Mouse (Mus musculus) right cerebral cortex, adult 2 months (tissue): Measurements from ENCODE around the gene Atxn7l3.
A peak's percentile ranks its signal among the peaks of the same experiment; 100 is the strongest.

Source experiments
- DNase-seq, 2 experiments: peaks; one replicate each; pipeline ENCODE4 v3.0.0; 2021 to 2022; ENCODE audit warnings: low spot score in 2 of 2

The Atxn7l3 gene

DNA sequence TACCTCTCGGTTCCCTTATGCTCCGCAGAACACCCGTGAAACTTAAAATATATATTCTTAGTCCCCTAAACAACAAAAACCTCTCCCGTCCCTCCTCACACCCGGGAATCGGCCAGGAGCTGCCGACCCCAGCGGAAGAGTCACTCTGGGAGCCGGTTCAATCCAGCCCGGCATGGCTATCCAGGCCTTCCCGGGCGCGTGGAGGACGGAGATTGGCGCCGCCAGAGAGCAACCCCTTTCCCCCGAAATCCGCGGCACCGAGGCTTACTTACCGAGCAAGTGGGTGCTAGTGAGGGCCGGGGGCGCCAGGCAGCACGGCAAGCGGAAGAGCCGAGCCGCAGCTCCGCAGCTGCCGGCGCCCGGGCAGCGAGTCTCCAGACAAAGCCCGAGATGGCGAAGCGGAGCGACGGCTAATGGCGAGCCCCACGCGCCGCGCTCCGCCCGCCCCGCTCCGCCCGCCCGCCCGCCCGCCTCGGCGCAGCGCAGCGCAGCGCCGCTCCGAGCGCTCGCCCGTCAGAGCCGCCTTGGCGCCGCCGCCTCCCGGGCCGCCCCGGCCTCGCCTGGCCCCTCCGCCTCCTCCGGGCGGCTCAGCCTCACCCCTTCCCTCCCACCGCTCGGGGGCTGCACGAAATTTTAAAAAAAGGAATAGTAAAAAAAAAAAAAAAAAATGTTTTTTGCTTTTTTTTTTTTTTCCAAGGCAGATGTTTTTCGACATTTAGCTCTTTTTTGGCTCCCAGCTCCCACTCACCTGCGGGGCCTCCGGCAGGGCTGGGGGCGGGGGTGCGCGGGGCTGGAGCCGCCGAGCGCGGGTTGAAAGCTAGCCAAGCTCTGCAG lies 22.4 kb upstream of the Atxn7l3 start:
- peak; percentile 43 to 62 for DNase-seq

DNA sequence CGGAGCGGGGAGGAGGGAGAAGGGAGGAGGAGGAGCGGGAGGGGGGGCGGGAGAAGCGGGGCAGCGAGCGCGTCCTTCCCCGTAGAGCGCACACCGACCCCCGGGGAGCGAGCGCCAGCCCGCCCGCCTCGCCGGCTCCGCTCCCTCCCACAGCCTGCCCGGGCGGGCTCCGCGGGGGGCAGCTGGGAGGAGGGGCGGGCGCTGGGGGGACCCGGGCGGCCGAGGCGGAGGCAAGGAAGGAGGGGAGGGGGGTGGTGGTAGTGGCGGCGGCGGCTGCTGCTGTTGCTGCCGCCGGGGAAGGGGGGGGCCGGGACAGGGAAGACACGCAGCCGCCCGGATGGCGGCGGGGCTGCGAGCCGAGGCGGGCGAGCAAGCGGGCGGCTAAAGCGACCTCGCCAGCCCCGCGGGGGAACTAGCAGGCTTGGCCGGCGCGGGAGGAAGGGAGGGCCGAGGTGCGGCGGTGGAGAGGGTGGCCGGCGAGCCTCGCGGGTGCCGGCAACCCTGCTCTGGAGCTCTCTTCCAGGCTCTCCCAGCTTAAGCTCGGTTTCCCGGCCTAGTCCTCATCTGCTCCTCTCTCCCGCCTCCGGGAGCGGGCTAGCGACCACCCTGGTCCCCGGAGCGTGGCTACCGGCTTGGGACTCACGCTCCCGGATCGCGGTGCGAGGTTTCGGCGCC lies 21.6 kb upstream of the Atxn7l3 start:
- peak in 1 of 2 experiments; percentile 40 for DNase-seq

GRCm38 (mm10) chr11:102317298-102317900 lies 21.0 kb upstream of the Atxn7l3 start:
- DNase-seq: peak; percentile 44 to 53

DNA sequence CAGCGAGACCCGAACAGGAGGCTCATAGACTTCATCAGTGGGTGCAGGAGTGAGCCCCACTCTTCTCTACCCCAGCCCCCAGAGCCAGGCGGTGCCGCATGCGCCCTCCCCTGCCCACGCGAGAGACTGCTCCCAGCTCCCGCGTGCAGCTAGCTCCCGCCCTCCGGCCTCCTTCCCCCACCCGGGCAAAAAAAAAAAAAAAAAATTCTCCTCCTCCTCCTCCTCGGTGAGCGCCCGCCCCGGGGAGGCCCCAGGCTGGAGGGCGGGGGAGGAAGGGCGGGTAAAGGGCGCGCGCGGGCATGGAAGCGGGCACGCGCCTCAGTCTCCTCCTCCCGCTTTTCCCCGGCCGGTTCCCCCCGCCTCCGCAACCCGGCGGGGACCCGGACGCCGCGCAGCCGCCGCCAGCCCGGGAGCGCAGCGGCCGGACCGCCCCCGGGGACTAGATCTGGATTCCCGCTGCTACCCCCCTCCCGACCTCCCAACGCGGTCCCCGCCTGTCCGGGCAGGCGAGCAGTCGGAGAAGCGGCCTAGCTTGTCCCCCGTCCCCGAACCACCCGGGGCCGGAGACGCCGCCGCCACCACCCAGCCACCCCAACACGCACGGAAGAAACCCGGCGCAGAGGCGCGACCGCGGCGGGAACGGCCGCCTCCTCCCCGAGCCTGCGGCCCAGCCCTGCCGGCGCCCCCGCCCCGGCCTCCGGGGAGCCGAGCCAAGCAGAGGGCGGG lies 20.3 kb upstream of the Atxn7l3 start:
- peak; percentile 78 to 80 for DNase-seq

DNA sequence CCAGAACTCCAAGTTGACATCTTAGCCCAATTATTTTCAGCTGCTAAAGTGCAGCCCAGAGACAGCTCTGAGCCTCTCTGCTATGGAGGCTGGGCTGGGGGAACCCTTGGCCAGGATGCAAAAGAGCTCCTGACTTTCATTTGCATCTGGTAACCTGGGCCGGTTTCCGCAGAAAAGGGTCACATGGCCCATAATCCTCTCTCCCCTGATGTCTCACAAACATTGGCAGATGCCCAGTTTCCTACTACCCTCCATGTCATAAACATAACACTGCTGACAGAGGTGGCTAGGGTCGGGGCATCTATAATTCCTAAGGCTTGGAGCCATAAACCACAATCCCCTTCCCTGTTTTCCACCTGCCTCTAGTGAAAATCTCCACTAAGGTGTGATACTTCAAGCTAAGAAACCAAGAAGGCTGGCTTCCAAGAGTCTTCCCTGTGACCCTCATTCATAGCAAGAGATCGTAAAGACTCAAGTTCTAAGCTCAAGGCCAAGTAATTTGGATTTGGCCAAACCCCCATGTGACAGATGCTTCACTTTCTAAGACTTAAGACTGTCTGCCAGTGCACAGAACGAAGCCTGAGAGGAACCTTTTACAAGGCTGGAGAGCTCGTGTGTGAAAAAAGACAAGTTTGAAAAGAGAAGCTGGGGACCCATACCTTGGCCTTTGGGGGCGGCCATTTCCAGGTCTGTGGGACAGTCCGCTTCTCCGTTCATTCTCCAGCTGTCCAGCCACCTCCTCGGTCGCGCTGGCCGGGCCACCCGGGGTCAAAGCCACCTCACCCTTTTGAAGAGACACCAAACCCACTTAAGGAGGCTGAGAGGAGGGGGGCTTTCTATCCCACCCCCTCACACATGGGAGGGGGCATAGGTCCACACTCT lies 19.5 kb upstream of the Atxn7l3 start:
- DNase-seq: no peak

GRCm38 (mm10) chr11:102314321-102314720 lies 17.9 kb upstream of the Atxn7l3 start:
- no peak for DNase-seq

GRCm38 (mm10) chr11:102312586-102312985 lies 16.2 kb upstream of the Atxn7l3 start:
- DNase-seq: no peak

GRCm38 (mm10) chr11:102311966-102312365 lies 15.5 kb upstream of the Atxn7l3 start:
- DNase-seq: no peak

- DNase-seq: no peak
These were observed 14.6 kb upstream of the Atxn7l3 start for GRCm38 (mm10) chr11:102310768-102311695.

- DNase-seq: no peak
These were observed 13.6 kb upstream of the Atxn7l3 start for GRCm38 (mm10) chr11:102309821-102310617.

DNA sequence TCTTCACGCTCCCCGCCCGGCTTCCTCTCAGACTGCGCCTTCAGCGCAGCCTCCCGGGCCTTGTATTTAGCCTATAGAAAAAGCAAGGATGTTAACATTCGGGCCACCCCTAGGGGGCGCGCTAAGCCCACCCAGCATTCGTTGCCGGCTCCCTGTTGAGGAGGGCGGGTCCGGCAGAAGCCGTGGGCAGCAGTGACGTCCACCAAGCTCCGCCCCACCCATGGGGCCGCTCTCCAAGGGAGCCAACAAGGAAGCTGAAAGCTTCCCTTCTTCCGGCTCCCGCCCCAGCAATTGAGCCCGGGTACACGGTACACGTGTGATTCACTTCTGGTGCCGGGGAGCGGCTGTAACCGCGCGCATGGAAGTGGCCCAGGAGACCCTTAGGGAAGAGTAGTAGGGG lies 12.5 kb upstream of the Atxn7l3 start:
- DNase-seq: peak; percentile 98

GRCm38 (mm10) chr11:102308104-102308503 lies 11.7 kb upstream of the Atxn7l3 start:
- no peak for DNase-seq

- no peak for DNase-seq
These were observed 8.9 kb upstream of the Atxn7l3 start for GRCm38 (mm10) chr11:102305359-102305758.

DNA sequence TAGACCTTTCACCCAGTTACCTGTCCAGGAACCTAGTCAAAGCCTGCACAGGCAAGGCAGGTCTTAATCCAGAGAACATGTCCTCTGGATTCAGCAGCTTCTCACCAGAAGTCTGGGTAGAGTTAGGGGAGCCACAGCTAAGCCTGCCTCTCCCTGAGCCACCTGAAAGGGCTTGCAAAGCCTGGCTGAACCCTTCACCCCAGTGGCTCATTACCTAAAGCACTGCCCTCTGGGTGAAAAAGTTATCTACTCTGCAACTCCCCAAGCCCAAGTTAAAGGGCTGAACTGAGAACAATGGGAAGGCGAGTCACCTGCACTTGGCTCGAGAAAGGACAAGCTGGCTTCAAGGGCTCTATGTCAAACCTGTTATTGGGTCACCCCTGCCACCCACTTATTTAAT lies 7.7 kb upstream of the Atxn7l3 start:
- no peak for DNase-seq

- DNase-seq: peak in 1 of 2 experiments; percentile 46
These were observed 3.4 kb upstream of the Atxn7l3 start for GRCm38 (mm10) chr11:102299839-102300238.

- DNase-seq: no peak
These were observed 1.4 kb upstream of the Atxn7l3 start for GRCm38 (mm10) chr11:102297577-102298556.

DNA sequence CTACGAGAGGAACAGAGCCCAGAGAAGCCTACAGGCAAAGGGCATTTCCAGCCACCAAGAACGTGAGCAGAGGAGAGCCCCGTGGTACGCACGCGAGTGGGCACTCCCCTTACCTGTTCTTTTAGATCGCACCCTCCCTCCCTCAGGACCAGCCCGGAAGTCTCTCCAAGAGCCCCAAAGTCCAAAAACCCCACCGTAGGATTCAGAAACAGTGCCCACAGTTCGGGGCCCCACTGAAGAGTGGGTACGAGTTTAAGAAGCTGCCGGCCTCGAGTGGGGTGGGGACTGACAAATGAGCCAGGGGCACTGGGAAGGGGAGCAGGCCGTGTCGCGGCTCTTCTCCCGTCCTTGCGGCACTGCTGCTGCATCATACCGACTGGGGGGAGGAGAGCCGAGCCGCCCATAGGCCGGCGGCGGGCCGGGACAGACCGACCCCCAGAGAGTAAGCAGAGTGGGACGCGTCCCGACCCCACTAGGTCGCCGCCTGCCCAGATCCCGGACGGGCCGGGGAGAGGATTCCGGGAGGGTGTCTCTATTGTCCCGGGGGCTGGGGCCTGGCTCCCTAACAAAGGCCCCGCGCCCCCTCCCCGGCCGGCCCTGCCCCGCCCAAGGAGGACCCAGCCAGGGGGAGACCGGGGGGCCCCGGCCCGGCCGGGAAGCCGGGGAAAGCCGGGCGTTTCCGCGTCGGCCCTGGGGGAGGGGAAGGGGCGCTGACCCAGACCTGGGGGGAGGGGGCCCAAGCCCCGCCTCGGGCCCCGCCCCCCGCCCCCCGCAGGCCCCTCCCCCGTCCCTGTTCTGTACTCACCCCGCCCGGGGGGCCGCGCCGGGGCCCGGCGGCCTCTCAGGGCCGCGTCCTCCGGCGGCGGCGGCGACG lies 596 bp downstream of the Atxn7l3 start:
- no peak for DNase-seq
